Mouse (Mus musculus): ENCODE measurements around the gene Gper1. TPM values are rescaled to one million over a fixed set of nuclear protein-coding genes. Genes with fewer than 3 reads are reported as not detected.

Gene Gper1
- polyA plus RNA-seq, 1 experiment, result 2.1 TPM

GRCm38 (mm10) chr5:139440926-139441725 is 18.2 kb downstream of the Gper1 start:
- Histone ChIP-seq H3K27ac (ENCODE audit: control insufficient read depth, insufficient read depth, low read length) (no peak overlapping the region), H3K4me3 (ENCODE audit: control insufficient read depth, insufficient read depth, low read length) (no peak overlapping the region), H3K36me3 (ENCODE audit: control insufficient read depth, insufficient read depth, low read length) (no peaks in the 10 kb centered on the region), H3K27me3 (ENCODE audit: control insufficient read depth, insufficient read depth, low read length) (no peaks in the 10 kb centered on the region), H3K4me1 (replicated peaks; ENCODE audit: control insufficient read depth, insufficient read depth, low read length) (no peaks in the 10 kb centered on the region)
- 98% methylated on average over 11 of the region's 11 CpGs for WGBS
- DNase-seq, result no peak
- TF ChIP-seq CTCF (IDR thresholded peaks at IDR 0.05; ENCODE audit: borderline replicate concordance, control insufficient read depth, extremely low read depth, insufficient read depth, low read length, poor library complexity) (no peak), POLR2A (IDR thresholded peaks at IDR 0.05; ENCODE audit: control insufficient read depth, extremely low read depth, insufficient read depth, low read length, poor library complexity) (no peak)

- no peak for DNase-seq
- Histone ChIP-seq H3K4me3 (ENCODE audit: control insufficient read depth, insufficient read depth, low read length) (no peak overlapping the region), H3K4me1 (replicated peaks; ENCODE audit: control insufficient read depth, insufficient read depth, low read length) (no peaks in the 10 kb centered on the region), H3K36me3 (ENCODE audit: control insufficient read depth, insufficient read depth, low read length) (no peaks in the 10 kb centered on the region), H3K27ac (ENCODE audit: control insufficient read depth, insufficient read depth, low read length) (no peak overlapping the region), H3K27me3 (ENCODE audit: control insufficient read depth, insufficient read depth, low read length) (no peaks in the 10 kb centered on the region)
- TF ChIP-seq POLR2A (IDR thresholded peaks at IDR 0.05; ENCODE audit: control insufficient read depth, extremely low read depth, insufficient read depth, low read length, poor library complexity) (no peak), CTCF (IDR thresholded peaks at IDR 0.05; ENCODE audit: borderline replicate concordance, control insufficient read depth, extremely low read depth, insufficient read depth, low read length, poor library complexity) (no peak)
- WGBS, result 100% methylated on average over 2 of the region's 2 CpGs
Measured at GRCm38 (mm10) chr5:139441726-139442018, 18.7 kb downstream of the Gper1 start.

- Histone ChIP-seq H3K36me3 (ENCODE audit: control insufficient read depth, insufficient read depth, low read length) (no peaks in the 10 kb centered on the region), H3K27ac (ENCODE audit: control insufficient read depth, insufficient read depth, low read length) (no peak overlapping the region), H3K27me3 (ENCODE audit: control insufficient read depth, insufficient read depth, low read length) (no peaks in the 10 kb centered on the region), H3K4me3 (ENCODE audit: control insufficient read depth, insufficient read depth, low read length) (no peak overlapping the region), H3K4me1 (replicated peaks; ENCODE audit: control insufficient read depth, insufficient read depth, low read length) (0 out of 2 replicates have a peak, but pooled peaks cover 2% of the 10 kb centered on the region)
- TF ChIP-seq CTCF (IDR thresholded peaks at IDR 0.05; ENCODE audit: borderline replicate concordance, control insufficient read depth, extremely low read depth, insufficient read depth, low read length, poor library complexity) (no peak), POLR2A (IDR thresholded peaks at IDR 0.05; ENCODE audit: control insufficient read depth, extremely low read depth, insufficient read depth, low read length, poor library complexity) (no peak)
- 96% methylated on average over 12 of the region's 12 CpGs for WGBS
- DNase-seq, result no peak
Measured at GRCm38 (mm10) chr5:139442428-139442827, 19.5 kb downstream of the Gper1 start.

GRCm38 (mm10) chr5:139442962-139443361 is 20.0 kb downstream of the Gper1 start:
- DNase-seq, result no peak
- H3K27me3 ChIP-seq (ENCODE audit: control insufficient read depth, insufficient read depth, low read length), result no peaks in the 10 kb centered on the region
- no peak overlapping the region for H3K4me3 ChIP-seq (ENCODE audit: control insufficient read depth, insufficient read depth, low read length)
- H3K36me3 ChIP-seq (ENCODE audit: control insufficient read depth, insufficient read depth, low read length), result no peaks in the 10 kb centered on the region
- WGBS, result 93% methylated on average over 4 of the region's 4 CpGs
- H3K27ac ChIP-seq (ENCODE audit: control insufficient read depth, insufficient read depth, low read length), result no peak overlapping the region
- TF ChIP-seq CTCF (IDR thresholded peaks at IDR 0.05; ENCODE audit: borderline replicate concordance, control insufficient read depth, extremely low read depth, insufficient read depth, low read length, poor library complexity) (no peak), POLR2A (IDR thresholded peaks at IDR 0.05; ENCODE audit: control insufficient read depth, extremely low read depth, insufficient read depth, low read length, poor library complexity) (no peak)
- peaks cover 3% of the 10 kb centered on the region for H3K4me1 ChIP-seq (replicated peaks; ENCODE audit: control insufficient read depth, insufficient read depth, low read length)

- no peak for TF ChIP-seq POLR2A (IDR thresholded peaks at IDR 0.05; ENCODE audit: control insufficient read depth, extremely low read depth, insufficient read depth, low read length, poor library complexity)
- TF ChIP-seq CTCF (IDR thresholded peaks at IDR 0.05; ENCODE audit: borderline replicate concordance, control insufficient read depth, extremely low read depth, insufficient read depth, low read length, poor library complexity), result no peak
Measured at GRCm38 (mm10) chr5:139445258-139445657, 22.3 kb downstream of the Gper1 start.

GRCm38 (mm10) chr5:139448025-139448424 is 25.1 kb downstream of the Gper1 start:
- peaks cover 22% of the 10 kb centered on the region for H3K4me1 ChIP-seq (replicated peaks; ENCODE audit: control insufficient read depth, insufficient read depth, low read length)
- TF ChIP-seq CTCF (IDR thresholded peaks at IDR 0.05; ENCODE audit: borderline replicate concordance, control insufficient read depth, extremely low read depth, insufficient read depth, low read length, poor library complexity), result no peak
- no peak for TF ChIP-seq POLR2A (IDR thresholded peaks at IDR 0.05; ENCODE audit: control insufficient read depth, extremely low read depth, insufficient read depth, low read length, poor library complexity)
- DNase-seq, result no peak
- H3K4me3 ChIP-seq (ENCODE audit: control insufficient read depth, insufficient read depth, low read length), result no peak overlapping the region
- no peak overlapping the region for H3K27ac ChIP-seq (ENCODE audit: control insufficient read depth, insufficient read depth, low read length)
- 86% methylated on average over 6 of the region's 6 CpGs for WGBS
- H3K36me3 ChIP-seq (ENCODE audit: control insufficient read depth, insufficient read depth, low read length), result no peaks in the 10 kb centered on the region
- no peaks in the 10 kb centered on the region for H3K27me3 ChIP-seq (ENCODE audit: control insufficient read depth, insufficient read depth, low read length)

More at GRCm38 (mm10) chr5:139445258-139445657, 22.3 kb downstream of the Gper1 start:
- Histone ChIP-seq H3K4me3 (ENCODE audit: control insufficient read depth, insufficient read depth, low read length) (no peak overlapping the region), H3K27me3 (ENCODE audit: control insufficient read depth, insufficient read depth, low read length) (no peaks in the 10 kb centered on the region), H3K36me3 (ENCODE audit: control insufficient read depth, insufficient read depth, low read length) (no peaks in the 10 kb centered on the region), H3K4me1 (replicated peaks; ENCODE audit: control insufficient read depth, insufficient read depth, low read length) (peaks cover 22% of the 10 kb centered on the region), H3K27ac (ENCODE audit: control insufficient read depth, insufficient read depth, low read length) (no peak overlapping the region)
- no peak for DNase-seq
- 97% methylated on average over 8 of the region's 8 CpGs for WGBS
